Mouse (Mus musculus): ENCODE measurements at regions not wholly inside any gene's neighbourhood (a gene's known extent, or its start where the extent isn't known, plus 50 kb on each side); places are given as distances from the start of the nearest gene placed in this dataset.

GRCm38 (mm10) chr2:118012211-118012610, 99.5 kb upstream of the Thbs1 start:
- no peak for ATAC-seq (ENCODE audit: insufficient number of reproducible peaks, insufficient read depth, low FRiP score, low TSS enrichment, low read depth)
- Histone ChIP-seq H3K36me3 (no peaks in the 10 kb centered on the region), H3K9ac (replicated peaks) (no peak overlapping the region), H3K9me3 (no peaks in the 10 kb centered on the region), H3K27ac (no peak overlapping the region), H3K4me1 (replicated peaks) (peaks cover 7% of the 10 kb centered on the region), H3K4me2 (no peak overlapping the region), H3K27me3 (no peaks in the 10 kb centered on the region), H3K4me3 (replicated peaks) (no peak overlapping the region)
- whole genome bisulfite sequencing = 87% methylated on average over 3 of the region's 3 CpGs

- Histone ChIP-seq H3K36me3 (no peaks in the 10 kb centered on the region), H3K27me3 (no peaks in the 10 kb centered on the region), H3K9ac (replicated peaks) (no peak overlapping the region), H3K4me3 (replicated peaks) (no peak overlapping the region), H3K27ac (no peak overlapping the region), H3K4me2 (no peak overlapping the region), H3K9me3 (no peaks in the 10 kb centered on the region), H3K4me1 (replicated peaks) (peaks cover 1% of the 10 kb centered on the region)
- 89% methylated on average over 3 of the region's 3 CpGs for WGBS
- ATAC-seq (ENCODE audit: insufficient number of reproducible peaks, insufficient read depth, low FRiP score, low TSS enrichment, low read depth) = no peak
Measured at GRCm38 (mm10) chr2:118013156-118013555, 98.5 kb upstream of the Thbs1 start.

DNA sequence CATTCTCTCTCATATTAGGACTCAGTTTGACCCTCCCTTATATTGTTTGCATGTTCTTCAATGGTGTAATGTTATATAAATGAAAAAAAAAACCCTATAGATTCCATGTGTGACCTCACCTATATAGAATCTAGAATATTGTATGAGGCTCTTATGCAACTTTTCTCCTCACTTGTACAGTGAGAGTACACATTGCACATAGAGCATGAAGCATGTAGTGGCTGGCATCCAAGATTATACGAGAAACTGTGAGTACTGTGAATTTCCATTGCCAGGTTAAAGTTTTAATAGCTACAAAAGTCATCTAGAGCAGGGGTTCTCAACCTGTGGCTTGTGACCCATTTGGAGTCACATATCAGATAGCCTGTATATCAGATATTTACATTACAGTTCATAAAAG, 96.5 kb upstream of the Thbs1 start:
- Histone ChIP-seq H3K9ac (replicated peaks) (no peak overlapping the region), H3K27me3 (no peaks in the 10 kb centered on the region), H3K36me3 (no peaks in the 10 kb centered on the region), H3K4me1 (replicated peaks) (no peaks in the 10 kb centered on the region), H3K4me2 (no peak overlapping the region), H3K4me3 (replicated peaks) (no peak overlapping the region), H3K27ac (no peak overlapping the region), H3K9me3 (no peaks in the 10 kb centered on the region)
- 82% methylated on average over 1 of the region's 1 CpGs for WGBS
- ATAC-seq (ENCODE audit: insufficient number of reproducible peaks, insufficient read depth, low FRiP score, low TSS enrichment, low read depth) = no peak

DNA sequence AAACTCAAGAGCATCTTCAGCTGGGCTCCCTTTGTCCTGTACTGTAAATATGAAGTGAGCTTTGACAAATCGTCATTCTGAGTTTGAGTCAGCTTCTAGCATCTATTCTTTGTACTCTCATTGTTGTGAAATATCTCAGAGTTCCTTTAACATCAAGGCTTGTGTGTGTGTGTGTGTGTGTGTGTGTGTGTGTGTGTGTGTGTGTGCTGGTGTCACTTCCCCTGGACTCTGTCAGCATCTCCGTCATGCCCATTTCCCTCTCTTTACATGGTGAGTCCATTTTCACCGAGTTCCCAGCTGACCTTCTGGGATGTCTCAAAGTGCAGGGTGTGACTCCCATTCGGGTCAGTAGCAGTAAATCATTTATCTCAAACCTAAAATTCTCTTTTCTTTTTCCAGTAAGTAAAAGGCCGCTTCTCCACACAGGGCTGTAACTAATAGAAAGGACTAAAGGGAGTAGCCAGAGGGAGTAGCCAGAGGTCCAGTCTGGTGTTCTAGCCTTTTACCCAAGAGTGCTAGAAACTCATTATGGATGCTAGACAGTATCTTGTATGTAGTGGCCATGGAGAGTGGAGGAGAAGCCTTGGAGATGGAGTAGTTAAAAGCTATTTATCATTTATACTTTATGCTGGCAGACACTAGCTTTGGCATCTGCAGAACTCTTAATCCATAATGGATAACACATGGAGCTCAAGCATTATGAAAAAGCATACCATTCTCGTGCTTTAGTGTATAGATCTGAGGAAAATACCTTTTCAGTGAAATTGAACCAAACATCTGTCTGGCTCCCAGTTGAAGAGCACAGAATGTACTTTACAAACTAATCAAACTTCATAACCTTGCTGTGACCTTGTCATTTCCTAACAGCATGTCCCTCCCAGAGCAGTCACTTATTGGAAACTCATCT, 85.6 kb upstream of the Thbs1 start:
- no peak for ATAC-seq (ENCODE audit: insufficient number of reproducible peaks, insufficient read depth, low FRiP score, low TSS enrichment, low read depth)
- 66% methylated on average over 6 of the region's 6 CpGs for WGBS
- H3K4me3 ChIP-seq (replicated peaks) = no peak overlapping the region
- H3K4me1 ChIP-seq (replicated peaks) = no peaks in the 10 kb centered on the region
- H3K27me3 ChIP-seq = no peaks in the 10 kb centered on the region
- H3K36me3 ChIP-seq = no peaks in the 10 kb centered on the region
- no peak overlapping the region for H3K9ac ChIP-seq (replicated peaks)
- H3K27ac ChIP-seq = no peak overlapping the region
- no peaks in the 10 kb centered on the region for H3K9me3 ChIP-seq
- no peak overlapping the region for H3K4me2 ChIP-seq

DNA sequence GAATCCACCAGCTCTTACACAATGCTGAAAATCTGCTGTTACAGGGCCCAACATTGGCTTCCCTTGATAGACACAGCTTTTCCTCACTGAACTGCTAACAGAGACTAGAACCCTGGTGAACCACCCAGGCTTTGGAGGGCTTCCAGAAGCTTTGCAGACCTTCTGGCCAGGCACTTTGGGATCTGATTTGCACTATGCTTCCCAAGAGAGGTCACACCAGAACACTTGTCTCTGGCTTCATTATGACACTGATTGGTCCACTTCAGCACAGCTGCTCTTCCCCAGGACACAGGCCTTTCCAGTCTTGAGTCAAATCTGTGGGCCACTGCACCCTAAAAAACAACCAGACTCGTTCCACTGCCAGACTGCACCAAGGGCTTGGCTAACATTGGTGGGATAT, 82.8 kb upstream of the Thbs1 start:
- Histone ChIP-seq H3K9me3 (no peaks in the 10 kb centered on the region), H3K36me3 (no peaks in the 10 kb centered on the region), H3K4me1 (replicated peaks) (no peaks in the 10 kb centered on the region), H3K4me3 (replicated peaks) (no peak overlapping the region), H3K9ac (replicated peaks) (no peak overlapping the region), H3K27ac (no peak overlapping the region), H3K4me2 (no peak overlapping the region), H3K27me3 (no peaks in the 10 kb centered on the region)
- WGBS = 74% methylated on average over 1 of the region's 1 CpGs
- ATAC-seq (ENCODE audit: insufficient number of reproducible peaks, insufficient read depth, low FRiP score, low TSS enrichment, low read depth) = no peak

DNA sequence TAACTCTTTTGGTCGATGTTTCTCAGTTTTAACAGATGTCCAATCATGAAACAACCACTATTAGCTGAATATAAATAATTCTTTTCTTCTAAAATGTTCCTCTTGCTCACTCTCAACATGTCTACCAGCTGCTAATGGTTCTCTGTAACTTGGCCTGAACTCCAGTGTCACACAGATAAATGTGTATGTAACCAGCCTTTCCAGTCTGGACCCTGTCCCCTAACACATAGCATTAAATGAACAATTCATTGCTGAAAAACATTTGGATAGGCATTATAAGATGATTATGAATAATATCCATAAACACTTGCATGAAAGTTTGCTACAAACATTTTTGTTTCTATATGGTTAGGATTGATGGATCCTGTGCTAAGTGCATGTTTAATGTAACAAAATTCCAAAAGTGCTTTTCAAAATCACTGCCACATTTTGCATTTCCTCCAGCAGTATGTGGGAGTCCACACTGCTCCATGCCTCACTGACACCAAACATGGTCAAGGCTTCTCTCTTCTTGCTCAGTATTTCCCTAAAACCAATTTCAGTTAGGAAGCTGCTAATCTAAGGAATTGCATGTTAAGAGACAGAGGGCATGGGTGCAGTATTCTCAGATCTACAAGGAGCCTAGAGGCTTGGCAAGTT, 82.1 kb upstream of the Thbs1 start:
- Histone ChIP-seq H3K4me3 (replicated peaks) (no peak overlapping the region), H3K36me3 (no peaks in the 10 kb centered on the region), H3K4me1 (replicated peaks) (no peaks in the 10 kb centered on the region), H3K9ac (replicated peaks) (no peak overlapping the region), H3K4me2 (no peak overlapping the region), H3K27me3 (no peaks in the 10 kb centered on the region), H3K9me3 (no peaks in the 10 kb centered on the region), H3K27ac (no peak overlapping the region)
- no peak for ATAC-seq (ENCODE audit: insufficient number of reproducible peaks, insufficient read depth, low FRiP score, low TSS enrichment, low read depth)
- WGBS = 70% methylated on average over 1 of the region's 1 CpGs

GRCm38 (mm10) chr2:118031662-118032061, 80.0 kb upstream of the Thbs1 start:
- H3K27ac ChIP-seq = no peak overlapping the region
- 79% methylated on average over 2 of the region's 2 CpGs for WGBS
- no peaks in the 10 kb centered on the region for H3K27me3 ChIP-seq
- no peaks in the 10 kb centered on the region for H3K9me3 ChIP-seq
- no peaks in the 10 kb centered on the region for H3K4me1 ChIP-seq (replicated peaks)
- no peak overlapping the region for H3K9ac ChIP-seq (replicated peaks)
- ATAC-seq (ENCODE audit: insufficient number of reproducible peaks, insufficient read depth, low FRiP score, low TSS enrichment, low read depth) = no peak
- H3K4me3 ChIP-seq (replicated peaks) = no peak overlapping the region
- no peaks in the 10 kb centered on the region for H3K36me3 ChIP-seq
- H3K4me2 ChIP-seq = no peak overlapping the region

- no peak for ATAC-seq (ENCODE audit: insufficient number of reproducible peaks, insufficient read depth, low FRiP score, low TSS enrichment, low read depth)
- Histone ChIP-seq H3K9ac (replicated peaks) (no peak overlapping the region), H3K27me3 (no peaks in the 10 kb centered on the region), H3K4me1 (replicated peaks) (no peaks in the 10 kb centered on the region), H3K9me3 (no peaks in the 10 kb centered on the region), H3K27ac (no peak overlapping the region), H3K4me2 (no peak overlapping the region), H3K36me3 (no peaks in the 10 kb centered on the region), H3K4me3 (replicated peaks) (no peak overlapping the region)
- 85% methylated on average over 4 of the region's 4 CpGs for WGBS
Measured at GRCm38 (mm10) chr2:118033377-118033776, 78.3 kb upstream of the Thbs1 start.

DNA sequence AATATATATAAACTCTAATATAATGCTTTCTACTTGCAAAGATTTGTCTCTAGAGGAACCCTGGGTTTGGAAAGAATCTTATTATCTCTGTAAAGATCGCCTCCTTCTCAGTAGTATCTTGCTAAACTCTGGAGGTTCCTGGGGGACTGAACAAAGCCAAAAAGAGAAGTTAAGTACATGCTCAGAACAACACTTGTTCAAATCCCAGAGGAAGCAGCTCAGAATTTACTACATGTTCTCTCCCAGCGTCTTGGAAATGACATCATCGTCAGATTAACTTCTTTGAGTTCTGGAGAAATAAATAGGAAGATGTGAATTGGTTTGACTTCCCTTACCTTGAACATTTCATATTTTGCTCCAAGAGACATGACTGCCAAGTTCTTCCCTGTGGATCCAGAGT, 77.7 kb upstream of the Thbs1 start:
- H3K27ac ChIP-seq = no peak overlapping the region
- no peak for ATAC-seq (ENCODE audit: insufficient number of reproducible peaks, insufficient read depth, low FRiP score, low TSS enrichment, low read depth)
- no peaks in the 10 kb centered on the region for H3K36me3 ChIP-seq
- WGBS = 84% methylated on average over 3 of the region's 3 CpGs
- H3K9me3 ChIP-seq = no peaks in the 10 kb centered on the region
- H3K9ac ChIP-seq (replicated peaks) = no peak overlapping the region
- no peaks in the 10 kb centered on the region for H3K4me1 ChIP-seq (replicated peaks)
- H3K4me3 ChIP-seq (replicated peaks) = no peak overlapping the region
- H3K4me2 ChIP-seq = no peak overlapping the region
- H3K27me3 ChIP-seq = no peaks in the 10 kb centered on the region

DNA sequence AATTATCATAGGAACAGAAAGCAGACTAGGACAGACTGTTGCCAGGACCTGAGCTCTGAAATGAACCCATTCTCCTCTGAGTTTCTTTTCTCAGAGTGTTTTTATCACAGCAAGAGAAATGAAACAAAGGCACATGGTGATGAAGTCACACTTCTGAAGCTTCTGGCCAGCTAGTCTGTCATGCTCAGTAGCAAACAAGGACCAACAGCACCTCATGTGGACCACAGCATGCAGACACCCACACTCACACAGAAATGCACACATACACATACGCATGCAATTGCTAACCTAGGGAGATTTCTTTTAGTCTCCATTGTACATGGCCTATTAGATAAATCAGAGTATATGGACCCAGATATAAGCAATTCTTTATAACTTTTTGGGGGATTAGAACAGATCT, 76.3 kb upstream of the Thbs1 start:
- H3K4me2 ChIP-seq = no peak overlapping the region
- no peaks in the 10 kb centered on the region for H3K9me3 ChIP-seq
- H3K9ac ChIP-seq (replicated peaks) = no peak overlapping the region
- H3K4me1 ChIP-seq (replicated peaks) = no peaks in the 10 kb centered on the region
- H3K36me3 ChIP-seq = no peaks in the 10 kb centered on the region
- ATAC-seq (ENCODE audit: insufficient number of reproducible peaks, insufficient read depth, low FRiP score, low TSS enrichment, low read depth) = no peak
- no peaks in the 10 kb centered on the region for H3K27me3 ChIP-seq
- 100% methylated on average over 1 of the region's 1 CpGs for WGBS
- no peak overlapping the region for H3K27ac ChIP-seq
- H3K4me3 ChIP-seq (replicated peaks) = no peak overlapping the region

DNA sequence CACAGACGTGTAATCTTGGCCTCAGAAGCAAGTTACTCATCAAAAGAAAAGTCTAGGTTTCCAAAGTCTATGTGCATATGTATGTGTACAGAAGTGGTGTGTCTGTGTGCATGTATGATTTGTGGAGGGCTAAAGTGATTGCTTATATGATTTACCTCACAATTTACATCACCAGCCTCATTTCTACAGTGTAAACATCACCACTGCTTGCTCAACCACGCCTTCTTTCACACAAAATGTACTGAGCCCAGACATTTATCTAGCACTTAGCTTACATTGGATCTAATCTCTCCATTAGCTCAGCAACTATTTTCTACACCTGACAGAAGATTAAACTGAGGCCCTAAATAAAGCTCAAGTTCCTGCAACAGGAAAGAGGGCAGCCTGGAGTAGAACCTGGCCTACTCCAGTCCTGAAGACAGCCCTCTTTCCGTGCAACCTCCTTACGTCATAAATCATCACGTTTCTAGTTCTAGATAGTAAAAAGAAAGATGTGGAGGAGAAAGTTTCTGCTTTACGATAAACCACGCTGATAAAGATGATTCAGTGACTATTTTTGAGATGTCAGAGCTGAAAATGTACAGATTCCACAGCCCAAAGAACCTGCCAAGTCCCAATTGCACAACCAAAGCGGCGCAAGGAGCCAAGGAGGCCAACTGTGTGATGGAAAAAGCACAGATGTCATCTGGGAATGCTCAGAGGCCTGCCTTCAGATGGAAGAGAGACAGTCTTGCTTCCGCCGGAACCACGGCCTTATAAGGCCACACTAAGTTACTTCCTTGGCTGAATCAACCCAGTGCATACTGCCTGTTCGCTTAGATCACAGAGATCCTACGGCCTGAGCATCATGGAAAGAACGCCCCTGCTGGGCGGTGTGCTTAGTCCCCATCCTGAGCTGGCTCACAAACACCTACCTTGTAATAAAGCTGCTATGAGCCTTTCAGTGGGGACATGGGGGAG, 72.5 kb upstream of the Thbs1 start:
- no peaks in the 10 kb centered on the region for H3K27me3 ChIP-seq
- no peaks in the 10 kb centered on the region for H3K9me3 ChIP-seq
- no peaks in the 10 kb centered on the region for H3K36me3 ChIP-seq
- H3K27ac ChIP-seq = no peak overlapping the region
- H3K9ac ChIP-seq (replicated peaks) = no peak overlapping the region
- H3K4me2 ChIP-seq = no peak overlapping the region
- no peak for ATAC-seq (ENCODE audit: insufficient number of reproducible peaks, insufficient read depth, low FRiP score, low TSS enrichment, low read depth)
- WGBS = 84% methylated on average over 16 of the region's 16 CpGs
- H3K4me3 ChIP-seq (replicated peaks) = no peak overlapping the region
- no peaks in the 10 kb centered on the region for H3K4me1 ChIP-seq (replicated peaks)
